Mouse (Mus musculus) layer of hippocampus, adult 9-10 months (tissue): ENCODE data around the gene Mycbp2.

Source experiments
- DNase-seq: peaks from one replicate; pipeline ENCODE4 v3.0.0; 2022; ENCODE audit warnings: low spot score

The Mycbp2 gene

DNA sequence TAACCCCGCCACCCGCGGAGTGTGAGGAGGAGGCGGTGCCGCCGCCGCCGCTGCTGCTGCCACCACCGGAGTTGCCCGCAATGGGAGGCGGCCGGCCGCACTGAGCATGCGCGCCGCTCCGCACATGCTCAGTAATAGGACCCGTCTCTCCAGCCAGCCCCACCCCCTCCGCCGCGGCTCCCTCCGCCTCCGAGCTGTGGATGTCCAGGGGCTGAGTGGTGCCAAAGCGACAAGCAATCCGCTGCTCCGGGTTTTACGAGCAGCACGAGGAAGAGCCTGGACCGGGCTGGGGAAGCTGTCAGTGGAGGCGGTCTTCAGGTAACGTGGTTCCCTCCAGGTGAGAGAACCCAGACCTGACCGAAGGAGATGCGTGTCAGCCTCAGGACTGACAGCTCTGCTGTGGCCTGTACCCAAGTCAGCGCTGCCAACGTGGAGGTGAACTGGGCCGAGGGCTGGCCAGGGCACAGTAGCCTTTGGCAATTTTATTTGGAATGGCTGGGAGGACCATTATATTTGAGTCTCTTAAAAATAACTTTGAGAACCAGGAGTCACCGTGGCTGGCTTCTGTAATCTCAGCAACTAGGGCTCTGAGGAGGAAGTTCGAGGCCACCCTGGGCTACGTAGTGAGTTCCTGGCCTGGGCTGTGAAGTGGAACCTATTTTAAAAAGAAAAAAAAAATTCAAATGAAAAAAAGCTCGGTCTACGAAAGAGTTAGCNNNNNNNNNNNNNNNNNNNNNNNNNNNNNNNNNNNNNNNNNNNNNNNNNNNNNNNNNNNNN is at the start of gene Mycbp2:
Gene Mycbp2, minus strand, starts transcription at position 86 of the 777 bp plus-strand sequence.
- DNase-seq = peak; percentile 90

DNA sequence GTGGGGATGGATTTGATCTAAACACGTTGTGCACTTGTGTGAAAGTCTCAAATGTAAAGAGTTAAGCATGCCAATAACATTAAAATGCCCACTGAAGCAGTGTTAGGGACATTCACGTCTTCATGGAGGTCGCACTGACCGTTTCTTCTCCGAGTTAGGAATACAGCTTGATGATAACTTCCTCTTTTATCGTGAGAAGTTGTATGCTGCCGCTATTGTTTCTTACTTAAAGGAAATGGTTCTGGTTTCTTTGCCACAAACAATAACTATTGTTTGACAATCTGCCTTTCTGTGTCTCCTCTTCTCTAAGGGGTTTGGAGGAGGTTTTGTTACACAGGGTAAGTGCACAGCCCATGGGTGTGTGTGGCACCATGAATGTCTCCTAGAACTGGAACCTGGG is 45.8 kb upstream of the Mycbp2 start:
- DNase-seq = no peak

DNA sequence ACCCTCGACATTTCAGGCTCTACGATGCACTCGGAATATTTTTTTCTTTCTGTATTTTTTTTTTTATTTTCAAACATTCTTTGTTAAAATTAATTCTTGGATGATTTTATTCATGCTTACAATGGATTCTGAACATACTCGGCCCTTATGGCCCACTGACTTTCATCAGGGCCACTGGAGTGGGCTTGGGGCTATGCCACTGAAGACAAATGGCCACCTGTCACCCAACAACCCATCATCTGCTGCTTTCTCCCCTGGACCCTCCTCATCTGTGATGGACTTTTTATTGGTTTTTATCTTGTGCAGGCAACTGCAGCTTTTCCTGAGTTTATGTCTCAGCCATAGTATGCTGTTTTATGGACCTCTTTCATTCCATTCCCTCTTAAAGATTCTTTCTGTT is 40.8 kb upstream of the Mycbp2 start:
- no peak for DNase-seq

DNA sequence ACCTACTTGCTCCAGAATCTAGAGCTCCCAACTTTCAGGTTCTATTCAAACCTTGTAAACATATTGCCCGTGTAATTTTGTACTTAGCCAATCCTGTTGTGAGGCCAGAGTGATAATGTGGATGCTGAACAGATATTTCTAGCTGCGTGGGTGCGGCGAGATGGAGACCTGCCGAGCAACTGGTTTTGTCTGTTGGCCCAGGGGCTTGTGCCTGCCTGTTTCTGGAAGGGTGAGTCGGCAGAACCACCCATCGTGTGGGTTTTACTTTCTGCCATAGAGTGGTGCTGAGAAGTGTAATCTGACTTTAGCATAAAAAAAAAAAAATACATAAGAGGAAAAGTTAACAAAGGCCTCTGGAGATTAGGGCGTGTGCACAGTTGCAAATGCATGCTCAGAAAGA is 40.3 kb upstream of the Mycbp2 start:
- peak; percentile 17 for DNase-seq

DNA sequence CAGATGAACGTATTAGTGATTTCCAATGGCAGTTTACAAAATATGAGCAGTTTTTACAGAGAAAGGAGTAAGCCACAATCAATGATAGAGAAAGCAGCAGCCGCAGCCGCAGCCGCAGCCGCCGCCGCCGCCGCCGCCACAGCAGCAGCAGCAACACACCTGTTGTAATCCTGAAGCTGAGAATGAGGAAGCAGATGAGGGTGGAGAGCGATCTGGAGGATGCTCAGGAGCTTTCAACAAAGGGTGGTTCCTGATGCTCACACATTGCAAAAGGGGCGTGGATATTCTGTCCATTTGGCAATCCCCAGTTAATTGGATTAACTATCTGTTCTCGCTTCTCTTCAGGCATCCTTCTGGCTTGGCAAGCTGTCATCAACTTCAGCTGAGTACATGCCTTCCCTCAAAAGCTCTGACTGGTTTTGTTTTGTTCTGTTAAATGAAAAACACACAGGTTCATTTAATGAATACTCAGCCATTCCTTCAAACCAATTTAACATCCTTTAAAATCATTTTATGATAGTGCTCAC is 38.5 kb upstream of the Mycbp2 start:
- peak; percentile 12 for DNase-seq

DNA sequence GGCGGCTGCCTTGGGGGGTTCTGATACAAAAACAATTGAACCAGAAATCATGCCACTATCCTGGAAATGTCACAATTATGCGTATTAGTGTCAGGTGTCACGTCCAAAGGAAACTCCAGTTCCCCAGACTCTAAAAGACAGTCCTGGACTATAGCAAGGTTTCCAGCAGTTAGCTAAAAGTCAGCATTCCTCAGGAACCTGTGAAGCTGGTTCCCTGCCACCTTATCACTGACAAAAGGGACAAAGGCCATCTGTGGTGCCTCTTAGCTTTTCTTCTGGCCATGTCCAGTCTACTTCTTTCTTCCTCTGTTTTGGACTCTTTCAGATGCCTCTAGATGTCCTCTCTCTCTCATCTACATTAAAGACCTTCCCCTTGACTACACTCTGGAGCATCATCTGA is 32.1 kb upstream of the Mycbp2 start:
- DNase-seq = no peak

DNA sequence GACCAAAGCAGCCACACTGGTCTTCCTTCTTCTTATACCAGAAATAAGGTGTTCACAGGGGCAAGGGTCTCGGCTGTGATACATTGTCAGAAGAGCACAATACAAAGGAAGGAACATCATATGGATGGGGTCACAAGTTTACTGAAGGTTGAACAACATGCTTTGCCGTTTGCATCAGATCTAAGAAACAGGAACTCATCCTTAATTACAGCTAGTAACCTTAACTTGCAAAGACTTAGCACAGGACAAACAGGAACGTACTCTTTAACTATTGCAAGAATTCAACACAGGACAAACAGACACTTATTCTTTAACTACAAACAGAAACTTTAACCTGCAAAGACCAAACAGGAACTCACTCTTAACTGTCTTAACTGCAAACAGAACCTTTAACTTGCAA is 30.2 kb upstream of the Mycbp2 start:
- DNase-seq = no peak

DNA sequence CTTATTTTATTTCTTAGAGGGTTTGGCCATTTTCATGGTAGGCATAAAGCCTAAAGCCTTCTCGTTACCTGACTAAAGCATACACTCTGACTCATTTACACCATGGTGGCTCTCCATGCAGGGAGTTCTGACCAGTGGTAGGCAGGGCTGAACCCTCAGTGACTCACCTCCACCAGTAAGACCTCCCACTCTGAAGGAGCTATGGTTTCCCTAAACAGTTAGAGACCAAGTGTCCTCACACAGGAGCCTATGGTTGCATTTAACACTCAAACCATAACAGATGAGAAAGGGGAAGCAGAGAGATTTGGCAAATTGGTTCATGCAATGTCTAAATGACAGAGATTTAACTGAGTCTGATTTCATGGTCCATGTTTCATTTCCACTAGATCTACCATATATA is 28.9 kb upstream of the Mycbp2 start:
- no peak for DNase-seq

DNA sequence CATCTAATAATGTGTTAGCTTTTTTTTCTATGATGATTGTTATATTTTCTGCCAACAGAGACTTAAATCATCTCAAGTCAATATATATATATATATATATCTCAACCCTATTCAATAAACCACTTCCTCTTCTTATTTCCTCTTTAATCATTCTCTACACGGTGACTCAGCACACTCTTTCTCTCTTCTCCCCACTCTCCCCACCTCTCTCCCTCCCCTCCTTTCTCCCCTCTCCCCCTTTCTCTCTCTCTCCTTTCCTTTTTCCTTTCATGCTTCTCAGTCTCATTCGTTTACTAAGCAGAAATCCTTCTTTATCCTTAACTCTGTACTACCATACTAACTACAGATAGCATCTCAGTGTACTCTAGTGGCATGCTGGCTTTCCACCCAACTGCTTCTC is 16.6 kb upstream of the Mycbp2 start:
- DNase-seq = no peak

DNA sequence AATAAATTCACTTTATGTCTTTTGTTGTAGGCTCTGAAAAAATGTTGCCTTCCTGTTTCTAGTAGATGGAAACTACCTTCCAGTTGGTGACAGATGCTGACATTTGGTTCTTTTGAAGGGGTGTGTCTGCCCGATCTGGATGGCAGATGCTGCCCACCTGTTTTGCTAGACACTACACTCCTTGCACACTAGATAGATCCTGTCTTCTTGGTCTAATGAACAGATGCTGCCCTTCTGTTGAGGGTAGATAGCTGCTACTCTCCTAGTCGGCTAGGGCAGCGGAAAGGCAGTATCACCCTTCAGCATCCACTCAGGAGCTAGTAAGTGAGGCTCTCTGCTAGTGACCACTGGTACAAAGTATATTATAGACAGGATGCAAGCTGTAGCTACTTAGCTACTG is 9.5 kb upstream of the Mycbp2 start:
- no peak for DNase-seq

DNA sequence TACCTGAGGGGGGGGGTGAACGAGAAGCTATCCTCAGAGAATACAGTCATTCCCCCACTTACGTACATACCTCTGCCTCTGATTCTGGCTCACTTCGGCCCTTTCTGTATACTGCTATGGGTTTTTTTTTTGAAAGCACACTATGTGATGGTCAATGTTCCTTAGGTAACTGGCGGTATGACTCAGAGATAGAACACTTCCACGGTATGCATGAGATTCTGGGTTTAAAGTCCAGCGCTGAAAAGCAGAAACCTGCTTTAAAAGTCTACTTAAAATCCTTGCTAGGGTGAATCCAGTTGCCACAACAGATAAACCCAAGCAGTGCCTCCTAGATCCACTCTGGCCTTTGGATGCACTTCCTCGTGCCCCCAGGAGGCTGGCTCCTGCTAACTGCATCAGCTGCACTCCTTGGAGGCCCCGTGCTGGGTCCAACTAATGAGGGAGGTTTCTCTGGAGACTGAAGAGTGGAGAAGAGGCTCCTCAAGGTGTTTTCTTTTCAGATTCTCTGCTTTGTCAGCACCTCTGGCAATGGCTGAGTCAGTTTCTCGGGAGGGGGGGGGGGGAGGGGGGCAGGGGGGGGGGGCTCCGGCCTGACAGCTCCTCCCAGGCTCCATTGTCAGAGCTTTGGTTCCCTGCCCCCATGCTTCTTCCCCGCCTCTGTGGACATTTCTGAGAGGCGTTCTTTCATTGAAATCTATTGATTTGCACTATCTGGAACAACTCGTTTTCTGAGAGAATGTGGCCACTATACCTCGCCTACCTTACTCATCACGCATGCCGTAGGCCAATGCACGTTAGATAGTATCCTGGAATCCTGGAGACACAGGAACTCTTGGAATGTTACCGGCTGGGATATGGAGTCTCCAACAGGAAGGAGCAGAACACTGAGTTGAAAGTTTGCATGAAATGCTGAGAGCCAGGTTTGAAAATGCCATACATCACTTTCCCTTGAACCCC is 8.1 kb upstream of the Mycbp2 start:
- no peak for DNase-seq

DNA sequence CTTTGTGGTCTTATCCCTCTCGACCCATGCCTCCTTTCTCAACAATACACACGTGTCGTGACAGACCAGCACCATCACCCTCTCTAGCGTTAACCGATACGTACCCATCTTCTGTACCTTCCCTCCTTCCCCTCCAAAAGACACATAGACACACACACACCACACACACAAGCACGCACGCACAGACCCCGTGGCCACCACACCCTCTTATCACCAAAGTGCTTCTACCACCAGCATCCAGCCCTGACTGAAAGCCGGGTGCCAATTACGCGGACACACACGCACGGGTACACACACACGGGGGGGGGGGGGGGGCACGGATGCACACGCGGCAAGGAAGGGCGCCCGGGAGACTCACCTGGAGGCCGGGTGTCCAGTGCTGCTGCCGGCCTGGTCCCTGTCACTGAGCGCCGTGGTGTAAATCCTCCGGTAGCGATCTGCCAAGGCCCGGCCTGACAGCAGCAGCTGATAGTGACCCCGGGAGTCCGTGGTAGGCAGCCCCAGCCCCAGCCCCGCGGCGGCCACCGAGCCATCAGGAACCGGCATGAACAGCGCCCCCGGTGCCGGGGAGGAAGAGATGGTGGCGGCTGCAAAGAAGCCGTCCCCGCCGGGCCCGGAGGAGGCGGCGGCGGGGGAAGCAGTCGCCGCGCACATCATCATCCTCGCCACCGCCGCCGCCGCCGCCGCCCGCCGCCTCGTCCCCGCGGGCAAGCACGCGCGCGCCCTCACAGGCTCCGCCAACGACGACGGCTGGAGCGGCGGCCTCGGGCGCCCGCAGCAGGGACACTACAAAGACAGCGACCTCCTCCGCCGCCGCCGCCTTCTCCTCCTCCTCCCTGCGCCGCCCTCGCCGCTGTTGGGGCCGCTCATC is 521 bp downstream of the Mycbp2 start:
- no peak for DNase-seq

DNA sequence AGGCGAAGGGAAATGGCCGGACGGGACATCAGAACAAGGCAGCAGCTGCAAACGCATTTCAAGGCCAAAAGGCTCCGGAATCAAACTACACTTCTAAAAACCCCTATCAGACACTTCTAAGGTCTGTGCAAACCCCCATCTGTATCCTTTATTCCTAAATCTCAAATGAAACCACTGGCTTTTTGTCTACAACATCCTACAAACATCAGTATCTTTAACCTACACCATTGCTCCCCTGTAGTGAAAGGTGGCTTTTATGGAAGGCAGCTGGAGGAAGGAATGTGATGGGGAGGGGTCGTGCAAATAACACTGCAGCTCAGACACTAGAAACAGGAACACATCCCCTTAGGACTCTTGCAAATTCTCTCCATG is 1.1 kb downstream of the Mycbp2 start:
- no peak for DNase-seq

DNA sequence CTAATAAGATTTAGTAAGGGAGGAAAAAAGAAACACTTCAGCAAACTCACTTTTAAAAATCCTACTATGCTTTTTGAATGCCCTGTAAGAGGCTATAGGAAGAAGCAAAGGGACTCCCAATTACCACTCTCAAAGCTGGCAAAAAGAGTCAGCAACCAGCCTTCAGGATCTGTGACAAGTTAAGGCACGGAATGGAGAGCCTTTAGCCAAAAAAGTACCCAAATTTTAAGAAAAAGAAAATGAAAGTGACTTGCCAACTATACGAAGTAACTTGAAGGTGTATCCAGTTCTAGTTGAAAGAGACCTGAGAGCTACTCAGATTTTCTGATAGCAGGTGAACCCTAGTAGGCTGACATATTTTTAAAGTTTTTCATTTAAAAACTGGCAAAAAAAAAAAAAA is 1.6 kb downstream of the Mycbp2 start:
- DNase-seq = no peak

DNA sequence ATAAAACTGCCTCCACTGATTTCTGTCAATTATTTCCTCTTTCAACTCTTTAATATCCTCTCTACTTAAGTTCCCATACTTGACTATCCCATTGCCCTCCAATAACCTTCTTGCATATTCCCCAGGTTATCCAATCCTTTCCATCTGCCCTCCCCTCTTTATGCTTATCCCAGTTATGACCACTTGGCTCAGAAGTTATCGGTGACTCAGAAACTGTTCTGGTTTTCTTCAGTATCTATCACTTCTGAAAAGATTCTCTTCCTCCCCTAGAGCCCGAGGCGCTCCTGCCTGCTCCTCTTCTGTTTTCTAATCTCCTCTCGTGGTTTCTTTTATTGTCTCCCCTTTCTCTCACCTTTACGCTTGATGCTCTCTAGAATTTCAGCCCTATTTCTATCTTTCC is 2.8 kb downstream of the Mycbp2 start:
- DNase-seq = no peak

DNA sequence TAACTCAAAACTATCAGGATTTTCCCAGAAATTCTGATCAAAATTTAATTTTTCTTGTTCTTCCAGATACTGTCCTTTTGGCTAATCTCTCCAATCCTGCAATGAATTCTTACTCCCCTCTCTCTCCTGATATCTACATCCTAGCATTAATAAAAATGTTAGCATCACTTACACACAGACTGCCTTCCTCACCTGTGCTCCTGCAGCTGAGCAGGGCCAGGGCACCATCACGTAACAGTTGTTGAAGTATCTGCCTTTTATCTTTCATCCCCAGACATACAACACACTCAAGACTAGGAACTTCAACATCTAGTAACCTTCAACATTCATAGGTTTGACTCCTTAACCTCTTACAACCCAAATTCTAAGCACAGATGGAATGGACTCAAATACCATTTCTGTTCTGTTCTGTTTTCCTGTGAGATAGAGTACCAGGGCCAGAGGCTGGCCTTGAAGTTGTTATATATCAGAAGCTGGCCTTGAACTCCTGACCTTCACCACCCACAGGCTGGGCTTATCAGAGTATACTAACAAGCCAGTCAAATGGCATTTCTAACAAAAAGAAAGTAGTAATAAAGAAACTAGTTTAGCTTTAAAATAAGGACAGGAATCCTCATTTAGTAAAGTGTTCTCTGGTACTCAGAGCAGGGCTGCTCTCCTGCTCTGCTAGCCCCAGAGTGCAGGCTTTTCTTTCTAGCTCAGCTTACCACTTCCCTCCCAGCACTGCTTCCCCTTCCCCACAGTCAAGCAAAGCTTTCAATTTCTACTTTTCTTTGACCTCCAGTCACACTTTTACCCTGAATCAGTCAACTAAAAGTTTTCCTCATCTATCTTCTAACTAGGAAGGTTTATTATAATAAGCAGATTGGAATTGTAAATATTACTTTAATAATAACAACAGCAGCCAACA is 5.0 kb downstream of the Mycbp2 start:
- DNase-seq = no peak

DNA sequence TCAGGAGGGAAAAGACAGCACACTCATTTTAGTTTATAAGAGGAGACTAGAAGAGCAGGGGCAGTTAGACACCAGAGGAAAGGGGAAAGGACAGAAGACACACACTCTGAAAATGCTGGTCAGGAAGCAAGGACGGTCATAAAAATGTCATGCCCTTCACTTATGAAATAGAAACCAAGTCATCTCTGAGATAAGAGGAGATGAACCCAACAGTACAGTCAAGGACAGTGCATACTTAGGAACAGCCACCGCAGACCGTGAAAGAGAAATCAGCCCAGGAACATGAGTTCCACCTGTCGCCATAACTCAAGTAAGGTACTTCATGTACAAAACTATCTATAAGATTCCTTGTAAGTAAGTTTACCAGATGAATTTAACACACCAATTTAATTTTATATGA is 33.7 kb downstream of the Mycbp2 start:
- DNase-seq = no peak

DNA sequence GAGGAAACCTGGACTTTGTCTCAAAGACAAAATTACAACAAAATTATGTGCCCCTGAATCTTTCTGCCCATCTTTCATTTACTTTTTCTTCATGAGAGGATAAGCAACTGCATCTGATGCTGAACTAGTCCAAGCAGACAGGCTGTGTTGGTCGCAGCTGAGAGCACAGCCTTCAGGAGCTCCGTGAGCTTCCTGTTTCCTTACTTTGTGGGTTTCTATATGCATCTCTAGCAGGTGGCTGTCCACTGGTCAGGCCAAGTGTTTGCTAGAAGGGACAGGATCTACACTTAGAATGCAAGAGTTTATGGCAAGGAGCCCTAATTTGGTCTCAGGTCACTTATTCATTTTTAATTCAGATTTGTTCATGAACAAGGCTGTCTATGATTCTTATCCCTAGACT is 50.4 kb downstream of the Mycbp2 start:
- no peak for DNase-seq

DNA sequence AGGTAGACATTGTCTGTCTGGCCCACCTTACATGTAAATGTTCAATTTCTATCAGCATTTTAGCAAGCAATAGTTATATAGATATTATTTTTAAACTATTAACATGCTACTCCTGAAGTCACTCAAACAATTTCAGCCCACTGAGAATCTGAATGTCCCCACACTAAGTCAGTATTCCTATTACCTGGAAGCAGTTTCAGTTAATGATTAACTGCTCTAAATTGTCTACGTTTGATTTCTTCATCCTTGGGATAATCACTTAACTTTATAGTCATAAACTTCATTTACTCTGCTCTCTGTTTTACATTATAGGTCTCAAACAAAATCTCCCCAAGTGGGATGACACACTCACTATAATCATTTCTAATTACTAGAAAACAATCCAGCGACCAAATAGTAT is 60.0 kb downstream of the Mycbp2 start:
- DNase-seq = no peak

DNA sequence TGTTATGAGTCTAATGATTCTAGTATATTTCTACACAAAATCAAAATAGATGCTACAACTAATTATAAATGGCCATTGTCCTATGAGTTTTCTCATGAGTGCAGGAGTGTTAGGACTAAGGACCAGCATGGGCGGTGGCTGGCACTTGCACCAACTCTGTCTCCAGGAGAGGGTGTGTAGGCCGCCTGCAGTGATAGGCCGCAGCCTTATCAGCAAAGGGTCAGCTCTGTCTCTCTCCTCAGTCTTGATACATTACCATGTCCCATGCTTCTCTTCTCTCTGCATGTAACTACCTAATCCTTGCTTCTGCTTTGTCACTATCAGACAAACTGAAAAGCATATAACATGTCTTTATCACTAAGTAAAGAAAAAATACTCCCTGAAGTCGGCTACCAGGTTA is 69.9 kb downstream of the Mycbp2 start:
- DNase-seq = no peak

DNA sequence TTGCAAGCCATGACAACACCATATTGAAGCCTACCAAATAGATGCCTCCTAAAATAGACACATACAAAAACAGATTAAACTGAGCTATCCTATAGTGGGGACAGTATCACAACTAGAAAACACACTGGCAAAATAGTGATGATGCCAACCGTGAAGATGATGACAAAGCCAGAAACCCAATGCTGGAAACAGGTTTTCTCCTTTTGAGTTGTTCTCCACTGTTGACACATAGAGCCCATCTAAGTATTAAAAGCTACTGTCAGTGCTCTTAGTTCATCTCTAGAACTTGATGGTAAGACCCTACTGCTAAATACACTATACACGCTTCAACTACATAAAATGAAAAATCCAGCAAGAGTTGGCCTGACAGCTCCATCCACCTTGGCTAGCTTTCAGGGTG is 86.2 kb downstream of the Mycbp2 start:
- DNase-seq = no peak
